Mouse (Mus musculus): ENCODE data around the gene Polr2b. TPM values are rescaled to one million over a fixed set of nuclear protein-coding genes. Genes with fewer than 3 reads are reported as not detected.

The Polr2b gene
- polyA plus RNA-seq, 1 experiment = not detected

GRCm38 (mm10) chr5:77385900-77386595 lies 76.1 kb downstream of the Polr2b start:
- no peaks in the 10 kb centered on the region for H3K4me1 ChIP-seq (ENCODE audit: control insufficient read depth, insufficient read depth, low read length)
- TF ChIP-seq CTCF (IDR thresholded peaks at IDR 0.05; ENCODE audit: insufficient read depth, low read depth, low read length) (no peak), POLR2A (IDR thresholded peaks at IDR 0.05; ENCODE audit: insufficient read depth, low read depth, low read length) (no peak)
- no peak overlapping the region for H3K4me3 ChIP-seq (ENCODE audit: insufficient read depth, low read depth, low read length)
- H3K27ac ChIP-seq (ENCODE audit: insufficient read depth, low read depth, low read length) = no peak overlapping the region
- WGBS = 83% methylated on average over 6 of the region's 6 CpGs

- H3K4me1 ChIP-seq (ENCODE audit: control insufficient read depth, insufficient read depth, low read length) = no peaks in the 10 kb centered on the region
- 81% methylated on average over 10 of the region's 10 CpGs for WGBS
- TF ChIP-seq POLR2A (IDR thresholded peaks at IDR 0.05; ENCODE audit: insufficient read depth, low read depth, low read length) (no peak), CTCF (IDR thresholded peaks at IDR 0.05; ENCODE audit: insufficient read depth, low read depth, low read length) (no peak)
- no peak overlapping the region for H3K27ac ChIP-seq (ENCODE audit: insufficient read depth, low read depth, low read length)
- no peak overlapping the region for H3K4me3 ChIP-seq (ENCODE audit: insufficient read depth, low read depth, low read length)
Observed at GRCm38 (mm10) chr5:77386596-77387413, 76.9 kb downstream of the Polr2b start.

GRCm38 (mm10) chr5:77387414-77387704 lies 77.4 kb downstream of the Polr2b start:
- TF ChIP-seq CTCF (IDR thresholded peaks at IDR 0.05; ENCODE audit: insufficient read depth, low read depth, low read length) (no peak), POLR2A (IDR thresholded peaks at IDR 0.05; ENCODE audit: insufficient read depth, low read depth, low read length) (no peak)
- no peaks in the 10 kb centered on the region for H3K4me1 ChIP-seq (ENCODE audit: control insufficient read depth, insufficient read depth, low read length)
- 87% methylated on average over 8 of the region's 8 CpGs for WGBS
- H3K27ac ChIP-seq (ENCODE audit: insufficient read depth, low read depth, low read length) = no peak overlapping the region
- no peak overlapping the region for H3K4me3 ChIP-seq (ENCODE audit: insufficient read depth, low read depth, low read length)

GRCm38 (mm10) chr5:77388359-77388758 lies 78.4 kb downstream of the Polr2b start:
- Histone ChIP-seq H3K27ac (ENCODE audit: insufficient read depth, low read depth, low read length) (no peak overlapping the region), H3K4me3 (ENCODE audit: insufficient read depth, low read depth, low read length) (no peak overlapping the region), H3K4me1 (ENCODE audit: control insufficient read depth, insufficient read depth, low read length) (no peaks in the 10 kb centered on the region)
- WGBS = 84% methylated on average over 6 of the region's 6 CpGs
- TF ChIP-seq POLR2A (IDR thresholded peaks at IDR 0.05; ENCODE audit: insufficient read depth, low read depth, low read length) (no peak), CTCF (IDR thresholded peaks at IDR 0.05; ENCODE audit: insufficient read depth, low read depth, low read length) (no peak)

GRCm38 (mm10) chr5:77390272-77390671 lies 80.3 kb downstream of the Polr2b start:
- 92% methylated on average over 2 of the region's 2 CpGs for WGBS
- TF ChIP-seq POLR2A (IDR thresholded peaks at IDR 0.05; ENCODE audit: insufficient read depth, low read depth, low read length) = no peak
- TF ChIP-seq CTCF (IDR thresholded peaks at IDR 0.05; ENCODE audit: insufficient read depth, low read depth, low read length) = no peak
- Histone ChIP-seq H3K4me3 (ENCODE audit: insufficient read depth, low read depth, low read length) (no peak overlapping the region), H3K4me1 (ENCODE audit: control insufficient read depth, insufficient read depth, low read length) (peaks cover 3% of the 10 kb centered on the region), H3K27ac (ENCODE audit: insufficient read depth, low read depth, low read length) (no peak overlapping the region)

- peaks cover 3% of the 10 kb centered on the region for H3K4me1 ChIP-seq (ENCODE audit: control insufficient read depth, insufficient read depth, low read length)
- 93% methylated on average over 10 of the region's 10 CpGs for WGBS
- TF ChIP-seq CTCF (IDR thresholded peaks at IDR 0.05; ENCODE audit: insufficient read depth, low read depth, low read length) = no peak
- TF ChIP-seq POLR2A (IDR thresholded peaks at IDR 0.05; ENCODE audit: insufficient read depth, low read depth, low read length) = no peak
- H3K27ac ChIP-seq (ENCODE audit: insufficient read depth, low read depth, low read length) = no peak overlapping the region
- no peak overlapping the region for H3K4me3 ChIP-seq (ENCODE audit: insufficient read depth, low read depth, low read length)
Observed at GRCm38 (mm10) chr5:77393094-77393619, 83.2 kb downstream of the Polr2b start.

- TF ChIP-seq CTCF (IDR thresholded peaks at IDR 0.05; ENCODE audit: insufficient read depth, low read depth, low read length) (no peak), POLR2A (IDR thresholded peaks at IDR 0.05; ENCODE audit: insufficient read depth, low read depth, low read length) (no peak)
- Histone ChIP-seq H3K4me1 (ENCODE audit: control insufficient read depth, insufficient read depth, low read length) (peaks cover 3% of the 10 kb centered on the region), H3K4me3 (ENCODE audit: insufficient read depth, low read depth, low read length) (no peak overlapping the region), H3K27ac (ENCODE audit: insufficient read depth, low read depth, low read length) (no peak overlapping the region)
- WGBS = 52% methylated on average over 9 of the region's 9 CpGs
Observed at GRCm38 (mm10) chr5:77393990-77394618, 84.2 kb downstream of the Polr2b start.

GRCm38 (mm10) chr5:77398285-77399057 lies 88.5 kb downstream of the Polr2b start:
- no peak overlapping the region for H3K4me3 ChIP-seq (ENCODE audit: insufficient read depth, low read depth, low read length)
- no peak overlapping the region for H3K27ac ChIP-seq (ENCODE audit: insufficient read depth, low read depth, low read length)
- WGBS = 75% methylated on average over 14 of the region's 14 CpGs
- TF ChIP-seq CTCF (IDR thresholded peaks at IDR 0.05; ENCODE audit: insufficient read depth, low read depth, low read length) (no peak), POLR2A (IDR thresholded peaks at IDR 0.05; ENCODE audit: insufficient read depth, low read depth, low read length) (no peak)
- H3K4me1 ChIP-seq (ENCODE audit: control insufficient read depth, insufficient read depth, low read length) = peaks cover 3% of the 10 kb centered on the region

Other genes with a start within 250 kb of the Polr2b start
- gene Hopx, start 195.0 kb upstream of the Polr2b start, polyA plus RNA-seq (2012; ENCODE audit: insufficient read depth, insufficient read length, low replicate concordance, missing spikeins) = not detected in 2 replicates
- not detected in 2 replicates for gene Spink2, start 98.7 kb upstream of the Polr2b start, polyA plus RNA-seq (2012; ENCODE audit: insufficient read depth, insufficient read length, low replicate concordance, missing spikeins)
- not detected in 2 replicates for gene Rest, start 44.7 kb upstream of the Polr2b start, polyA plus RNA-seq (2012; ENCODE audit: insufficient read depth, insufficient read length, low replicate concordance, missing spikeins)
- not detected in 2 replicates for gene Noa1, start 63 bp upstream of the Polr2b start, polyA plus RNA-seq (2012; ENCODE audit: insufficient read depth, insufficient read length, low replicate concordance, missing spikeins)
- not detected in 2 replicates for gene Igfbp7, start 97.9 kb downstream of the Polr2b start, polyA plus RNA-seq (2012; ENCODE audit: insufficient read depth, insufficient read length, low replicate concordance, missing spikeins)

All from olfactory bulb, adult 2 months (tissue).